Mouse (Mus musculus) myocyte (in vitro differentiated cells): ENCODE measurements around the gene Mlx.

Experiments used
- MAX ChIP-seq: IDR thresholded peaks from one replicate; pipeline ENCODE4 v1.6.1; 2011; ENCODE audit warnings: low read depth, mild to moderate bottlenecking, control low read depth
- MYOD1 ChIP-seq, 3 experiments: IDR thresholded peaks; one replicate each; pipeline ENCODE4 v1.6.1; 2011; ENCODE audit warnings: control low read depth in 2 of 3, low read depth in 2 of 3, mild to moderate bottlenecking in 2 of 3, moderate library complexity in 1 of 3; ENCODE audit not compliant: insufficient read length in 2 of 3, control insufficient read depth in 1 of 3
- MYOG ChIP-seq, 3 experiments: IDR thresholded peaks; one replicate each; pipeline ENCODE4 v1.6.1; 2011; ENCODE audit warnings: control low read depth in 2 of 3, low read depth in 2 of 3, mild to moderate bottlenecking in 2 of 3; ENCODE audit not compliant: insufficient read length in 2 of 3, control insufficient read depth in 1 of 3, insufficient read depth in 1 of 3
- POLR2A ChIP-seq: IDR thresholded peaks from one replicate; pipeline ENCODE4 v1.6.1; 2011; ENCODE audit warnings: low read depth, mild to moderate bottlenecking, control low read depth, moderate library complexity; ENCODE audit not compliant: insufficient read length
- POLR2AphosphoS2 ChIP-seq: IDR thresholded peaks from one replicate; pipeline ENCODE4 v1.6.1; 2011; ENCODE audit warnings: low read depth, control low read depth; ENCODE audit not compliant: insufficient read length
- TCF12 ChIP-seq: IDR thresholded peaks from one replicate; pipeline ENCODE4 v1.6.1; 2011; ENCODE audit warnings: mild to moderate bottlenecking, control low read depth; ENCODE audit not compliant: poor library complexity, insufficient read depth, severe bottlenecking
- TCF3 ChIP-seq: IDR thresholded peaks from one replicate; pipeline ENCODE4 v1.6.1; 2011; ENCODE audit warnings: low read depth, control low read depth; ENCODE audit not compliant: insufficient read length
- USF1 ChIP-seq: IDR thresholded peaks from one replicate; pipeline ENCODE4 v1.6.1; 2011; ENCODE audit warnings: low read depth, mild to moderate bottlenecking, control low read depth, moderate library complexity

GRCm38 (mm10) chr11:101110708-101111107, 23.6 kb downstream of the Mlx start:
- TF ChIP-seq POLR2AphosphoS2 (no peak), MAX (no peak), TCF12 (no peak), POLR2A (no peak), MYOG (IDR thresholded peaks at IDR 0.05; ENCODE audit: control insufficient read depth in 1 of 3, insufficient read depth in 1 of 3, insufficient read length in 2 of 3, low read depth in 2 of 3) (no peak), USF1 (no peak), TCF3 (no peak), MYOD1 (IDR thresholded peaks at IDR 0.05; ENCODE audit: control insufficient read depth in 1 of 3, insufficient read length in 2 of 3, low read depth in 2 of 3) (no peak)
